Mouse (Mus musculus) T-helper 17 cell (primary cell): ENCODE measurements around the gene Farp1.

Source experiments
- in situ Hi-C, 2 experiments: fragments of 300-600 bp; cut with MboI, MseI; formaldehyde crosslinking; loops; 1 replicate in 1 of 2; 2 replicates in 1 of 2; pipeline ENCODE4 v1.15.1; 2025; ENCODE audit warnings: high pct_unique_total_duplicates in 2 of 2

Gene Farp1

GRCm38 (mm10) chr14:121177907-121178306 is 142.9 kb downstream of the Farp1 start:
- in situ Hi-C loops, result no loop called here

DNA sequence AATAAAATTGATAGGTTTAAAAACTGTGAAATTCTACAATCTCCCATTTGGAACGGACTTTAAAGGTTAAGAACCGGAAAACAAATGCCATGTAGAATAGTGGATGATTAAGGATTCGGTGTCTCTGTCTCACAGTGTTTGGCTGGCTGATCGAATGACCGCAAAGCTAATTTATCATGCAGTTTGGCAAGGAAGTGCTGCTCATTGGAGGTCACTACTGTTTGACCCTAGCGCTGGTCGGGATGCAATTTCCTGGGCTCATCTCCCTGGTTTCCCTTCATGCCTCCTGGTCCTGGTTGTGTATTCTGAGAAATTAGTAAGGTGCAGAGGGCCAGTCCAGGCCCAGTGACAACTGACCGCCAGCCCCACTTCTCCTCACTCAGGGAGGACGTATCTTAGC is 145.6 kb downstream of the Farp1 start:
- in situ Hi-C loops, result no loop called here

DNA sequence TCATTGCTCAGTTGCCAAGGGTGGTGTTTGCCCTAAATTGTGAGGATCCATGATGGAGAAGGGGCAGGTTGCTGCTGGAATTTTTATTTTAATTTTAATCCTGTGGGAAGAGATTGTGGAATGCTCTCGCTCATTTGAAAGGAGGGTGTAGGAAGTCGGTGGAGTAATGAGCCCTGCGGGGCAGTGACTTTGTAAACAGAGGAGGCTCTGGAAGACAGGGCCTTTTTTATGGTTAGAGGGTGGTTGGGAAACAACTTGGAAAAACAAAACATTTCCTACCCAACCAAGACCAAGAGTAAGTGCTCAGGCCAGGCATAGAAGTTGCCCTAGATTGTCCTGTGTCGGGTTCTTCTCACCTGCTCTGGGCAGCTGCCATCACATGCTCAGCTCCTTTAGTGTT is 146.8 kb downstream of the Farp1 start:
- in situ Hi-C loops, result no loop called here

DNA sequence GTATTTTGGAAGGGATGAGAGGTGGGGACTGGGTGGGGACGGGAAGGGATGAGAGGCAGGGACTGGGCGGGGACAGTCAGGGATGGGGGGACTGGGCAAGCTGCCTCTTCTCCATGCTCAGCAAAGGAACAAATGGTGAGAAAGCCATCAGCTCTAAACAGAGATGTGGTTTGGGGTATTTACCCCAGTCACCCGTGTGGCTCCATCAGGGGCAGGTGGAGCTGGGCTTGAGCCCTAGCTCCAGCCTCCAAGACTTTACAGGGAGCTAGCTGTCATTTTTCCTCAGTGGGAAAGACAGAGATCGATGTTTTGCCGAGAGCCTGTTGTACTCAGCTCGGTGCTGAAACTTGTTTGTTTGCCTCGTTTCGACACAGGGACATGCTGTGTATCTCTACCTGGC is 148.0 kb downstream of the Farp1 start:
- in situ Hi-C loops, result no loop called here

DNA sequence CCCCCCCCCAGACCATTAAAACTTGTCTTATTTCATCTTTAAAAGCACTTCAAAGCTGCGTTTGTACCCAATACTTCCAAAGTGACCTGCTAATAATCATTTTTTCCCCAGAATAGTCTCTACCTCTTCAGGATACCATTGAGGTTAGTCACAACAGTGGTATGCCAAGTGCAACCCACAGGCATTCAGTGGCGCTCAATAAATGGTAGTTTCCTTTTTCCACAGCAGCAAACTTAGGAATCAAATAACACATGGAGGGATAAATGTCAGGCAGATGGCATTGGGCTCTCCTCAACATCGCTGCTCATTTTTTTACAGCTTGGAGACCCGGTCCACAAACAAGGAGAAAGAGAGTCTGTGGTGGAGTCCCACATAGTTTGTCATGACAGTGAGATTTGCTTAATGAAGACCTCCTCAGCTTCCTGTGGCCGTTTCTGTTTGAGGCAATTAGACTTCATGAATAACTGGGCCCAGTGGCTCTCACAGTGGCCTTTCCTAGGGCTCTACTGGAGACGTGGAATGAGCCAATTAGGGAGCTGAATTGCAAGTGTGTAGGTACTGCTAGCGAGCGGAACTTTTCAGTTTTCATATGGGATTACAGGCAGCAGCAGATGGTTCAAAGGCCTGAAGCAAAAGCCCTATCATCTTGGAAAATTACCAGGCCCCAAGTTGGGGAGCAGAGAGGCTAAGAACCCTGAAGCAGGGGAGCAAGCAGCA is 148.6 kb downstream of the Farp1 start:
- in situ Hi-C loops, result no loop called here

DNA sequence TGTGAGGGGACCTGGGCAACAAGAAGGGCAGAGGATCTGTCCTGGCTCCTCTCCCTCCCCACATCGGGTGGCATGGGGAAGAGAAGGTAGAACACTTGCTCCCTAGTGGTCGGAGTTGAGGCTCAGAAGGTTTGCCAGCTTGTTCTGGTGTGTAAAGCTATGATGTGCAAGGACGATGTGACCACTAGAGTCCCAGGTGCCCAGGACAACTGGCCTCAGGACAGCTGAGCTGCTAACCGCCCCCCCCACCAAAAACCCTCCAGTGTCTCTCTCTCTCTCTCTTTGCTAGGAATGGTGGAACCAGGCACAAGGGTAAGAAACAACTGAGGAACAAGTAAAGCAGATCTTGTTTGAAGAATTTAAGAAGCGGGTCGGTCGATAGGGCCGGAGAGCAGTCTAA is 149.4 kb downstream of the Farp1 start:
- in situ Hi-C loops, result no loop called here

DNA sequence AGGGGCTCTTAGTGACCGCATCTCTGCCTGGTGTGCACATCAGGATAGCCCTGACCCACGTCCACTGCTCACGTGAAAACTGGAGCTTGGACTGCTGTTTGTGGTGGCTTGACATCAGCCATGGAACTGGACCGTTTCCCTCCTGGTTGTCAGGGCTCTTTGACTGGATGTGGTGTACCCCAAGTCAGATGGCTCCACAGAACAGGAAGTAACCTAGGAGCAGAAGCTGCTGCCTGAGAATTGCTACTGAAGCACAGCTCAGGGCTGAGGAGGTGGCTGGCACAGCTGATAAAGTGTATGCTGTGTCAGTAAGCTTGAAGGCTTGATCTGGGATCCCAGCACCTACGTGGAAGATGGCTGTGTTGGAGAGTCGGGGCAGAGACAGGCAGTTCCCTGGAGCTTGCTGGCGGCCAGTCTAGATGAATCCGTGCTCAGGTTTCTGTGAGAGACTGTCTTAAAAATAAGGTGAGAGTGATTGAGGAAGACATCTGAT is 151.4 kb downstream of the Farp1 start:
- in situ Hi-C loops, result no loop called here

DNA sequence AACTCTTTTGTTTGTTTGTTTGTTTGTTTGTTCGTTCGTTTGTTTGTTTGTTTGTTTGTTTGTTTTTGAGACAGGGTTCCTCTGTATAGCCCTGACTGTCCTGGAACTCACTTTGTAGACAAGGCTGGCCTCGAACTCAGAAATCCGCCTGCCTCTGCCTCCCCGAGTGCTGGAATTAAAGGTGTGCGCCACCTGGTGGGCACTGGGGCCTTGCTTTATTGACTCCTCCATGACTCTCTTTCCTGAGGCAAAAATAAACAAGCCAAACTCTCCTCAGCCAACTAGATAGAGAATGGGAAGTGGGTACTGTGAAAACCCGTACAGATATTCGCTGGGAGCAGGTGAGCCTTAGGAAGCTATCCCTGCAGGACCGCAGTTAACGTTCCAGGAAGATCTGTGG is 154.8 kb downstream of the Farp1 start:
- in situ Hi-C loops, result loop anchor here (10.0 kb wide), 2 partner anchors 215 to 355 kb away; no protein-coding TSS in a partner anchor

DNA sequence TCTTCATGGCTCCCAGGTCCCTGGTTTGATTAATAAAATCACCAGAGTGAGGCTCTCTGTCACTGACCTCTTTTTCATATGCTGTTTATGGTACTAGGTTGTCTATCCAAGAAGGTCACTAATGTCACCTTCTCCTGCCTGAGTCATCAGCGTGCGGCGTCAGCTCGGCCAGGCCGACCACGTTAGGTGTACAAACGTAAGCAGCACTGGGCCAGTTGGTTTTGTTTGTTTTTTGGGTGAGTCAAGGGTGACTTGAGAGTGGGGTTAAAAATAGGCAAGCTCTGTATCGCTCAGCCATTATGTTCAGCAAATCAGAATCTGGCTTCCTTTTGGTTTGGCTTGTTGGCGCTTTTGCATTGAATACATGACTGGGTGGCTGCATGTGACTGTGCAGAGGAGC is 155.4 kb downstream of the Farp1 start:
- in situ Hi-C loops, result loop anchor here (10.0 kb wide), 2 partner anchors 216 to 356 kb away; no protein-coding TSS in a partner anchor

DNA sequence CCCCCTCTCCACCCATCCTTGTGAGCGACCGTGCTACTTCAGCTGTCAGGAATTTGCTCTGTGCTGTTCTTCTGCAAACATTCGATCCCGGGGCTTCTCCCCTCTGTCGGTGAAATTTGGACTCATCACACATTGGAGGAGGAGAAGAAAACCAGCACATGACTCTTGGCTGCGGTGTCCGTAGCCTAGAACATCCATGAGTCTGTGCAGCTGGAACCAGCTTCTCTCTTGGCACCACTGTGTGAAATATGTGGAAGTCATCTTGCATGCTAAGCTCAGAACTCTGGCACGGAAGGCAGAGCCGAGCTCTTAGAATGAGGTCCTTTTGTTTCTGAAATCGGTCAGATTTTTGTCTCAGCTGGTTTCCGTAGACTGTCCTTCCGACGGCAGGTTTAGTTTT is 156.7 kb downstream of the Farp1 start:
- in situ Hi-C loops, result loop anchor here (10.0 kb wide), 2 partner anchors 217 to 357 kb away; no protein-coding TSS in a partner anchor

DNA sequence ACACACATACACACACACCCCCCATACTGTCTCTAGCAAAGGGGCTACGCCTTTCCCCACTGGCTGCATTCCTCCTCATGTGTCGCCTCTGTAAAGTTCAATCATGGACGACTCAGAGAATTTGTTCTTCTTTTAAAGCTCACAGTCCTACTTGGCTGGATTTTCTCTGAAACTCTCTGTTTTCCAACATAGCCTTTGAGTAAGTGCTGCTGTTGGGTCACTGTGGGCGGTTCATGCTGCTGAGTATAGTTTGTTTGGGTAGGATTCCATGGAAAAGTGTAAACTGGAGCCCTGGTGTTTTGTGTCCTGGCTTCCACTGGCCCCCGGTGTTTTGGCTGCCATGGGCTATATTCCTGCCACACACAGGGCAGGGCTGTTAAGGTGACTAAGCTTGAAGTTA is 157.4 kb downstream of the Farp1 start:
- in situ Hi-C loops, result loop anchor here (10.0 kb wide), 2 partner anchors 218 to 358 kb away; no protein-coding TSS in a partner anchor

DNA sequence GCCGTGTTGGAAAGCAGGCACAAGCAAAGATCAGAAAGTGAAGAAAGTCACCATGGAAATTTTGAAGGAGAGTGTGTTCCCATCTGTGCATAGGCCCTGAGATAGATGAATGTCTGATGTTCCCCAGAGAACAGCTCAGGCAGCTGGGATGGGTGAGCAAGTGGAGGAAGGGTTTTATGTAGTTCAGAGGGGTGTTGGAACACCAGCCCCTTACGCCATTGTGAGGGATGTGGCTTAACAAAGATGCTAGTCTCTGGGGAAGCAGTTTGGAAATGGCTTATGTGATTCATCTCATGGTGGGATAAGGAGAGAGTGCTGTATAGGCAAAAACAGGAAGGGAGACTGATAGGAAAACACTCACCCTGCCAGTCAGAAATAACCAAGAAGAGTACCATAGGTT is 159.0 kb downstream of the Farp1 start:
- in situ Hi-C loops, result loop anchor here (10.0 kb wide), 2 partner anchors 219 to 359 kb away; no protein-coding TSS in a partner anchor

GRCm38 (mm10) chr14:121198915-121199572 is 164.0 kb downstream of the Farp1 start:
- in situ Hi-C loops, result loop anchor here (10.0 kb wide), 2 partner anchors 224 to 364 kb away; no protein-coding TSS in a partner anchor

DNA sequence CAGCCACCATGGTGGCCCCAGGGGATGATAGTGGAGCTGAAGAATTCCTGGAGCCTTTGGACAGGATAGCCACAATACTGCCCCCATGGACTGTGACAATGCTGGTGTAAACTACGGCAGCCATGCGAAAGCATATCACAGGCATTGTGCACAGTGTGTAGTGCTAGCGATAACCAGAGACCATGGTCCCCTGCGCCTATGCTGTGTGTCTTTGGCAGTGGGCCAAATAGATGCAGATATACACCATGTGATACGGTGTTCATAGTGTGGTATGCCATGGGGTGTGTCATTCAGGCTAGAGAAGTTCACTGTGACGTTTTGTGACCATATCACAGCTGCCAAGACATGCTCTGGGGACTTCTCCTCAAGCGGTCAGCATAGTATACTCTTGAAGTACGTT is 164.8 kb downstream of the Farp1 start:
- in situ Hi-C loops, result loop anchor here (10.0 kb wide), 2 partner anchors 225 to 365 kb away; no protein-coding TSS in a partner anchor

GRCm38 (mm10) chr14:121200353-121200752 is 165.4 kb downstream of the Farp1 start:
- in situ Hi-C loops, result no loop called here

GRCm38 (mm10) chr14:121201178-121201577 is 166.2 kb downstream of the Farp1 start:
- in situ Hi-C loops, result no loop called here

DNA sequence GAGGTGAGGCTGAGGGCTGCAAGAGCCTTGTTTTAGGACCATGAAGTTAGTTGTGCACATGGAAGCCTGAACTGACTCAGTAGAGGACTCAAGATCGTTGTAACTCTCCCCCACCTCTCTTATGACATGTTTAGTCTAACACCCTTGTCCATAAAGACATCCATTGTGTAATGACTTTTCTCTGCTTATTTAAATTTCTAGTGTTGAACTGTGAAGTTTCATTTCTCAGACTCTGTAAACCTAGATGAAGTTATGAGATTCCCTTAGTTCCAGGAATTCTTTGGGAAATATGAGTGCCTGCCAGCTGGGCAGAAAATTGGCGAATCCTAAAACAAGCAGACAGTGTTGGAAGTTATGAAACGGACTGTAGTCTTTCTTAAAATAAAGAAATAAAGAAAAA is 170.5 kb downstream of the Farp1 start:
- in situ Hi-C loops, result no loop called here

DNA sequence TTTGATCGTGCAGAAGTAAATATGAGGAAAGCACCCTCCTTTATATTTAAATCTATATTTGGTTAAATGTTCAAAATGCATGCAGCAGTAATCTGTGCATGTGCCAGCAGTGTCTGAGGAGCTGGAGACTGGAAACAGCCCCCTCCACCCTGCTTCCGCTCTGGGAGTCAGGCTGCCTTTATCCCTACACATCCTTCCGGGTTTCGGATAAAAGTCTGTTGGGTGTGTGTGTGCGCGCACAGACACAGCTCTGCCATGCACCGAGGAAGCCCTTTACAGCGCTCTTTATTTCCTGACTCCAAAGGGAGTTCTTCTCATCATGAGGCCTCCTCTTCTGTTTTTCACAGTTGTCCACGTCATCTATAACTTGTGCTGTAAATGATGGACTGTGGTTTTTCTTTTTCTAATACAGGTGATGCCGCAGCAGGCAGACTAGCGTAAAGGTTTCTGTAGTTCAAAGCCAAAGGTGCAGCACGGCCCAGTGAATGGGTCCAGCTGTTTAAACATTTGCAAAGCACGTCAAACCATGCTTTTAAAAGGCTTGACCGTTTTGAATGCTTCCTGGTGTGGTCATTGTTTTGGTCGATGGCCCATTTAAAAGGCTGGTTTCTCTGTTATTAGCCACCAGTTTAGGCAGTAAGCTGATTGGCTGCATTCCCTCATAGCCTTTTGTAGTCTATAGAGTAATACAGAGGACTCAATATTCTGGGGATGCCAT is 172.6 kb downstream of the Farp1 start:
- in situ Hi-C loops, result no loop called here

- in situ Hi-C loops, result no loop called here
These were observed 173.1 kb downstream of the Farp1 start for GRCm38 (mm10) chr14:121208159-121208515.

GRCm38 (mm10) chr14:121210318-121210717 is 175.3 kb downstream of the Farp1 start:
- in situ Hi-C loops, result loop anchor here in 1 of 2 experiments (5.0 kb wide), 1 partner anchor 42 kb away; no protein-coding TSS in a partner anchor

DNA sequence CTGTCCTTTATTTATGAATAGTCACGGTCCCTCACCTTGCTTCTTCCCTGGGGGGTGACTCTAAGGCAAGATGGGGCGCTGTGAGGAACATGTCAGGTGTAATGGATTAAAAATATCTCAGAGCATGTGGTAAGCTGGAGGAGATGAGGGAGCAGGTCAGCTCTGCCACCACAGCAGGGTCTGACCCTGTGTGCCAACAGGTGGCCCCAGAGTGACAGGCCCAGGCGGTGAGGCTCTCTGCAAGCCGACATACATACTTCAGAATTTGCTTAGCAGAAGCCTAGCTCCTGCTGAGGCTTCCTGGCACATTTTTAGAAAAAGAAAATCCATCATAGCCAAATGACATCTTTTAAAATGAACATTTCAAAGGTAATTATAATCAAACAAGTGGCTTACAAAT is 178.7 kb downstream of the Farp1 start:
- in situ Hi-C loops, result loop anchor here in 1 of 2 experiments (5.0 kb wide), 1 partner anchor 39 kb away; no protein-coding TSS in a partner anchor
